Mouse (Mus musculus) forebrain, postnatal 0 days (tissue): ENCODE data around the gene Mrvi1. TPM values are rescaled to one million over a fixed set of nuclear protein-coding genes. Genes with fewer than 3 reads are reported as not detected.
A peak's percentile ranks its signal among the peaks of the same experiment; 100 is the strongest.

Source experiments
- ATAC-seq: fragments of 200-750 bp; cut with Nextera tagmentation; 2 replicates; pipeline ENCODE4 v1.8.0; 2017; ENCODE audit warnings: mild to moderate bottlenecking, moderate library complexity
- DNase-seq: peaks from one replicate; pipeline ENCODE4 v3.0.0-alpha.2; 2015
- H3K27ac ChIP-seq: fragments of 300-500 bp; sonication (generic); 2 replicates; pipeline ENCODE4 v1.5.1; 2014; ENCODE audit warnings: low read depth, mild to moderate bottlenecking, antibody characterized with exemption, low read length, moderate library complexity, mixed read lengths
- H3K27me3 ChIP-seq: fragments of 300-500 bp; sonication (generic); 2 replicates; pipeline ENCODE4 v1.6.1; 2014; ENCODE audit warnings: mild to moderate bottlenecking, low read length, mixed read lengths; ENCODE audit not compliant: insufficient read depth
- H3K36me3 ChIP-seq: fragments of 300-500 bp; sonication (generic); 2 replicates; pipeline ENCODE4 v1.6.1; 2014; ENCODE audit warnings: mild to moderate bottlenecking, moderate library complexity; ENCODE audit not compliant: insufficient read depth
- H3K4me1 ChIP-seq: fragments of 300-500 bp; sonication (generic); 2 replicates; pipeline ENCODE4 v1.6.1; 2014; ENCODE audit warnings: antibody characterized with exemption; ENCODE audit not compliant: insufficient read depth
- H3K4me2 ChIP-seq: fragments of 300-500 bp; sonication (generic); 2 replicates; pipeline ENCODE4 v1.6.1; 2014; ENCODE audit warnings: low read depth, mild to moderate bottlenecking, moderate library complexity
- H3K4me3 ChIP-seq: fragments of 300-500 bp; sonication (generic); 2 replicates; pipeline ENCODE4 v1.5.1; 2014; ENCODE audit warnings: low read depth, low read length, mixed read lengths
- H3K9ac ChIP-seq: fragments of 300-500 bp; sonication (generic); 2 replicates; pipeline ENCODE4 v1.6.1; 2014; ENCODE audit warnings: mild to moderate bottlenecking
- H3K9me3 ChIP-seq: fragments of 300-500 bp; sonication (generic); 2 replicates; pipeline ENCODE4 v1.6.1; 2016; ENCODE audit warnings: low read length
- CTCF ChIP-seq: sonication (generic); IDR thresholded peaks from 2 replicates; pipeline ENCODE4 v1.5.1; 2016; ENCODE audit warnings: antibody characterized with exemption, control low read depth, low read depth
- WGBS: fragments of 180-500 bp; shearing (Covaris S2); extraction: QIAGEN DNeasy Blood & Tissue Kit; methylation state at CpG from one replicate; pipeline ENCODE4 v1.1.7; 2014; 5-methylcytosine and 5-hydroxymethylcytosine counted together
- polyA plus RNA-seq: library from polyadenylated mRNA; unstranded; fragments of >200 nt; fragmentation: Nextera tagmentation; extraction: Ambion mirVana; gene quantifications from 2 replicates; pipeline ENCODE4 v1.2.1, GENCODE M21; 2015
- total RNA-seq: library from RNA; depleted of rRNA; stranded (reverse); fragments of >200 nt; gene quantifications from 2 replicates; pipeline ENCODE4 v1.2.3, GENCODE M21; 2014

The Mrvi1 gene
- total and polyA plus RNA-seq, 2 experiments from 2014 or later: 0.44 to 2.7 TPM

- no peak for DNase-seq
- Histone ChIP-seq H3K9ac (no peak overlapping the region), H3K4me3 (no peak overlapping the region), H3K9me3 (no peaks in the 10 kb centered on the region), H3K4me1 (no peaks in the 10 kb centered on the region), H3K27me3 (no peaks in the 10 kb centered on the region), H3K36me3 (no peaks in the 10 kb centered on the region), H3K27ac (no peak overlapping the region), H3K4me2 (no peak overlapping the region)
- WGBS: 68% methylated on average over 5 of the region's 5 CpGs
- TF ChIP-seq CTCF: no peak
- ATAC-seq: no peak
These were observed 8.3 kb upstream of the Mrvi1 start for GRCm38 (mm10) chr7:110990356-110991220.

GRCm38 (mm10) chr7:110989286-110989879 is 7.1 kb upstream of the Mrvi1 start:
- H3K4me2 ChIP-seq: no peak overlapping the region
- no peaks in the 10 kb centered on the region for H3K27me3 ChIP-seq
- no peak overlapping the region for H3K9ac ChIP-seq
- DNase-seq (no peak), ATAC-seq (no peak)
- WGBS: 55% methylated on average over 5 of the region's 5 CpGs
- H3K36me3 ChIP-seq: no peaks in the 10 kb centered on the region
- no peak overlapping the region for H3K27ac ChIP-seq
- no peak overlapping the region for H3K4me3 ChIP-seq
- no peak for TF ChIP-seq CTCF
- H3K4me1 ChIP-seq: no peaks in the 10 kb centered on the region
- no peaks in the 10 kb centered on the region for H3K9me3 ChIP-seq

DNA sequence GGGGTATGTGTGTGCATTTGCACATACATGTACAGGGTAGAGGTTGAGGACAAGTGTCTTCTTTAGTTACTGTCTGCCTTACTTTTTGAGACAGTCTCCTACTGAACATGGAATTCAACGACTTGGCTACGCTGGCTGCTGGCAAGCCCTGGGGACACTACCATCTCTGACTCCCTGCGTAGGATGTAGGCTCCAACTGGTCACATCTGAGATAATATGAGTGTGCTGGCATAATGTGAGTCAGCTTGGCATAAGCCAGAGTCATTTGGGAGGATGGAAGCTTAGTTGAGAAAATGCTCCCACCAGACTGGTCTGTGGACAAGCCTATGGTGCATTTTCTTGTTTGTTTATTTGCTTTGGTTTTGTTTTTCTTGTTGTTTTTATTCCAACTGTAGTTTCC is 5.8 kb upstream of the Mrvi1 start:
- DNase-seq: no peak
- no peak for TF ChIP-seq CTCF
- 86% methylated on average over 3 of the region's 3 CpGs for WGBS
- no peak for ATAC-seq
- Histone ChIP-seq H3K4me3 (no peak overlapping the region), H3K27me3 (no peaks in the 10 kb centered on the region), H3K4me1 (no peaks in the 10 kb centered on the region), H3K36me3 (no peaks in the 10 kb centered on the region), H3K9me3 (no peaks in the 10 kb centered on the region), H3K27ac (no peak overlapping the region), H3K4me2 (no peak overlapping the region), H3K9ac (no peak overlapping the region)

- no peak for TF ChIP-seq CTCF
- Histone ChIP-seq H3K9ac (no peak overlapping the region), H3K4me2 (no peak overlapping the region), H3K4me3 (no peak overlapping the region), H3K9me3 (no peaks in the 10 kb centered on the region), H3K4me1 (no peaks in the 10 kb centered on the region), H3K27me3 (no peaks in the 10 kb centered on the region), H3K36me3 (no peaks in the 10 kb centered on the region), H3K27ac (no peak overlapping the region)
- no peak for DNase-seq
- WGBS: 61% methylated on average over 7 of the region's 7 CpGs
- ATAC-seq: no peak
These were observed 3.5 kb upstream of the Mrvi1 start for GRCm38 (mm10) chr7:110985581-110986265.

DNA sequence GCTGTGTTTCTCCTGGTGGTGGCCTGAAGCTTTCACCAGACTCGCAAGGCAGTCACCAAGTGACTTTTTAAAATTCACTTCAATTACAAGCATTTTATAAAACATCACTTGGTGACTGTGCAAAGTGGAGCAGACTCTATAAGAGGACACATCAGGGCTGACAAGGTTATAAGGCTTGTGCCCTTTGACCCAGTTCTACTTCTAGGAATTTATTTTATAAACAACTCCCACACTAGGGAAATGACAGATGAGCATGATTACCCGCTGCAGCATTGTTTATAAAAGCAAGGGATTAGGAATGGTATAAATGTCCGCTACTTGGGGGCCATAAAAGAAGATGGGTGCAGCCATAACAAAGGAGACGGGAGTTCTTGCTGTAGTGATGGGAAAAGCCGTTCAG is 1.4 kb upstream of the Mrvi1 start:
- no peak for TF ChIP-seq CTCF
- Histone ChIP-seq H3K4me1 (no peaks in the 10 kb centered on the region), H3K36me3 (no peaks in the 10 kb centered on the region), H3K4me3 (no peak overlapping the region), H3K9ac (no peak overlapping the region), H3K27me3 (no peaks in the 10 kb centered on the region), H3K9me3 (no peaks in the 10 kb centered on the region), H3K4me2 (no peak overlapping the region), H3K27ac (no peak overlapping the region)
- WGBS: 77% methylated on average over 5 of the region's 5 CpGs
- DNase-seq (no peak), ATAC-seq (no peak)

DNA sequence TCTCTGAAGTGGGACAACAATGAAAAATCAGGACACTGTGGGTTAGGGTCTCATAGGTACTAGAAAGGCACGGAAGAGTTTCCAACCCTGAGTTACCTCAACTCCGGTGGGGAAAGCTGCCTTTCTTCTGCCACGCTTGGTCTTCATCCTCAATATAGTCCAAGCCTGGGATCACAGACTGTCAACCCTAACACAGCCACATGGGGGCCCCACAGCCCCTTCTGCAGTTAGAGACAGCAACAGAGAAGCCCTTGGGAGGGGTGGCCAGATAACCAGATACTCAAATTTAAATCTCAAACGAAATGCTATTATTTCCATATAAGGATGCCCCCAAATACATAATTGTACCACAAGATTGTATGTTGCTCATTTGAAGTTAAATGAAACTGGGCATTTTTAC is 503 bp upstream of the Mrvi1 start:
- H3K9me3 ChIP-seq: no peaks in the 10 kb centered on the region
- no peaks in the 10 kb centered on the region for H3K36me3 ChIP-seq
- ATAC-seq: no peak
- no peak for DNase-seq
- no peak overlapping the region for H3K4me3 ChIP-seq
- H3K4me2 ChIP-seq: no peak overlapping the region
- no peak overlapping the region for H3K27ac ChIP-seq
- H3K27me3 ChIP-seq: no peaks in the 10 kb centered on the region
- peak; percentile 50 for TF ChIP-seq CTCF
- H3K4me1 ChIP-seq: no peaks in the 10 kb centered on the region
- 59% methylated on average over 4 of the region's 4 CpGs for WGBS
- H3K9ac ChIP-seq: no peak overlapping the region

GRCm38 (mm10) chr7:110981036-110981435 is 1.2 kb downstream of the Mrvi1 start:
- Histone ChIP-seq H3K4me2 (no peak overlapping the region), H3K4me1 (no peaks in the 10 kb centered on the region), H3K4me3 (no peak overlapping the region), H3K27ac (no peak overlapping the region), H3K9me3 (no peaks in the 10 kb centered on the region), H3K36me3 (no peaks in the 10 kb centered on the region), H3K9ac (no peak overlapping the region), H3K27me3 (no peaks in the 10 kb centered on the region)
- WGBS: 70% methylated on average over 8 of the region's 8 CpGs
- ATAC-seq (no peak), DNase-seq (no peak)
- TF ChIP-seq CTCF: no peak
